Mouse (Mus musculus) left cerebral cortex, adult 18-20 months (tissue): ENCODE measurements around the gene Rev3l. TPM values are rescaled to one million over a fixed set of nuclear protein-coding genes. Genes with fewer than 3 reads are reported as not detected.

Experiments used
- DNase-seq, 2 experiments: peaks; one replicate each; pipeline ENCODE4 v3.0.0; 2021 to 2022; ENCODE audit warnings: low spot score in 2 of 2, mixed read lengths in 1 of 2
- long read RNA-seq, 2 experiments: library from polyadenylated mRNA; stranded (forward); transcript quantifications; one replicate each; pipeline ENCODE4 v2.0.0; 2021
- total RNA-seq, 2 experiments: library from RNA; stranded (reverse); gene quantifications; 2 replicates each; pipeline ENCODE4 v1.2.3; 2021

Rev3l gene
- 10 to 100 TPM; 21.4 to 24.1 TPM for total RNA-seq
- long read RNA-seq, experiment 1, full-length matches to known transcripts: 1 of 2 reads
- long read RNA-seq, experiment 1, partial matches to known transcripts: 1 of 2 reads
- long read RNA-seq, experiment 1, other reads (novel, unspliced or antisense): 0 of 2 reads
- long read RNA-seq, experiment 2, partial matches to known transcripts: 2 of 3 reads
- long read RNA-seq, experiment 2, other reads (novel, unspliced or antisense): 1 of 3 reads

DNA sequence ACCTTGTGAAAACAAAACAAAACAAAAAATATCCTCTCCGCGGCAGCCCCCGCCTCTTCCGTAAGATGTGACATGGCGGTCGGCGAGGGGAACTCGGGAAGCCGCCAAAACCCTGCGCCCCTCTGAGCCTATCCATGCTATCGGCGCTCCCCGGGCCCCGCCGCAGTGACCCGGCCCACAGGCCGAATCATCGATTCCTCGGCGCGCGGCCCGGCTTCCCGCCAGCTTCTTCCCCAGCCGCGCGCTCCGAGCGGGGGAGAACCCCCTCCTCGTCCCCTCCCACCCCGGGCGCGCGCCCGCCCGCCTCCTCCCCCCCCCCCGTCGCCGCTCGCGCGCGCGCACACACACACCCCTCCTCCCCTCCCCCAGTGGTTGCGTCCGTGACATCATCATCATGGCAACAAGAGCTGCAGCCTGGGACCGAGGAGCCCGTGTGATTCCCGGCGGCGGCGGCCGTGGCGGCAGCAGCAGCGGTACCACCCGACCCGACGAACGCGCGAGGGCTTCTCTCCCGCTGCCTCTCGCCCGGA lies at the start of gene Rev3l:
Rev3l (plus strand) TSS at position 383 of the 530 bp plus-strand sequence.
- DNase-seq: peak; percentile 80 to 86

DNA sequence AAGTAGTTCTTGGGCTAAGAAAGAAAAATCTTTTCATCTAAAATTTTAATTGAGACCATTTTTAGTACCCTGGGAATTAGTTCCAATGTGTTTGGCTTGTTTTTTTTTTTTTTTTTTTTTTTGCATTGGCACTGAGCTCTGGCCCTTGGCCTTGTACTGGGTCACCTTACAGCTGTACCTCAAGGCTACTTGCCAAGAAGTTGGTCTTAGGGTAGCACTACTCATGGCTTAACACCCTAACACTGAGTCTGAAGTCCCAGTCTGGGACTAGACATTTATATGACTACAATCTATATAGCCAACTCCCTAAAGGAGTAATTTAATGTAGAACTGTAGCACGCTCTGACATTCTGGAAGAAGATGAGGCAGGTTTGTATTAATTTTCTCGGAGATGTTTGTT lies 49.4 kb upstream of the Rev3l start:
- DNase-seq: no peak

DNA sequence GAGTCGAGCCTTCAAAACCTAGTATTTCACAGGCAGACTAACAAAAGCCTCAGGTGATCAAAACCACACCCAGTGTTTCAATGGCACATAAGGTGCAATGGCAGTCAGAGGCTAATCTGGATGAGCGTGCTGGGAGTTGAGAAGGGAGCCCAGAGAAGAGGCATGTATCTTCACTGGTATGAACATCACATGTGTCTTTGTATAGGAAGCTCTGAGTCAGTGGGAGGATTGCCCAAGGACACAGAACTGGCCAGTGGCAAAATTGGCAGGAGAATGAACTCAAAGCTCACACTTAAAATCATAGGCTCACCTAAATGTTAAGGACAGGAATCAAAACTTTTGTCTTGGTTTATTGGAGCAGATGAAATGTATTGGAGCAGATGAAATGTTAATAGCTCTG lies 48.4 kb upstream of the Rev3l start:
- no peak for DNase-seq

DNA sequence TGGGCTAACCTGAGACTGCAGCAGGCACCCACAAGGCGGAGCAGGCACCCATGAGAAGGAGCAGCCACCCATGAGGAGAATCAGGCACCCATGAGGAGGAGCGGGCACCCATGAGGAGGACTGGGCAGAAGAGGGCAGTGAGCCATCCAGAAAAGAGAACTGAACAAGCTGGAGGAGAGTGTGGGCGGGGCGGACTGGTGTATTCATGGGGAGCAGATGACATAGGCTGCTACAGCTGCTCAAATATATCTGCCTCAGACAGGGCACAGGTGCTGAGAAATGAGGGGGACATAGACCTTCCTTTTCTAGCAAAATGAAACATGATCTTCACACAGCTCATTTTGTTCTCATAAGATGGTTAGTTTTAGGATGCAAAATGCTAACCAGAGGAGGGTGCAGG lies 45.1 kb upstream of the Rev3l start:
- no peak for DNase-seq

DNA sequence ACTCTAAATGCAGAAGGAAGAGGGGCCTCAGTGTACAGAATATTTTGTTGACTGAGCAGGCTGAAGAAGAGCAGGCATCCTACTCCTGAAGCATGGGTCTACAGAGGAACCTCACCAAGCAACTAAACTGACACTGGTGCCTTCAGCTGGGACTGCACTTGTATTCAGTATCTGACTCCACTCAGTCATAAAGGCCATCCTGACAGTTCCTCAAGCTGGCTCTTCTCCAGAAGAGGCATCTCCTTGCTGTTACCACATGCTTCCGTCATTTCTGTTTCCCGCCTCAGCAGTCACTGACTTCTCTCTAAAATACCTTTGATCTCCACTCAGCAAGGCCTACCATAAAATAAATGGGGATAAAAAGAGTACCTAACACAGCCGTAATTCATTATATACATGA lies 44.1 kb upstream of the Rev3l start:
- DNase-seq: no peak

DNA sequence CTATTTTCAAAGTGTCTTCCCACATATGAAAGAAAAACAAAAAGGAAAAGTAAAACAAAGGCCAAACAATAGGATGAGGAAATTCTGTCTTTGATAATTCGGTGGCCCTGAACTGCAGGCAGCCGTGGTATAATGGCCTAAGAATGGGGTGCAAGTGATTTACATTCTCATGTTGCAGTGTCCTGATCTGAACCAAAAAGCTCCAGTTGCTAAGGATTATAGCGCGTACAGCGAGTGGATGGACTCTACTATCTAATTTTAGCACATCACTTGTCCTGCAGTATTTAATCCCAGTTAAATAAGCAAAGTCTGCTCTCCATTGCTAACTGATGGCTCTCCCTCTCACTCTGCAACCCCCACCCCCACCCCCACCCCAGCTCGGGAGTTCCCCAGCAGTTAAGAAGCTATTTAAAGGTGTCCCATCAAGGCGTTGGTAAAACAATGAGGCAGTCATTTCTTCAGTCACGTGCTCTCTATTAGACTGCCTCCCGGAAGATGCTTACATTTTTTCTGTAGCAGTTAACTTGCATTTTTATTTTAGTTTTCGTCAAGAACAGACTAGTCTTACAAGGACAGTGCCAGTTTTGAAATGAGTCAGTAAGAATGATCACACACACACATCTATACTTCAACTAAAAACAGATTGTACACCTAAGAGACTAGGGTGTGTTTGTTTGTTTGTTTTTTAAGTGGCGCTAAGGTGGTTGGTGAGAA lies 40.4 kb upstream of the Rev3l start:
- no peak for DNase-seq

DNA sequence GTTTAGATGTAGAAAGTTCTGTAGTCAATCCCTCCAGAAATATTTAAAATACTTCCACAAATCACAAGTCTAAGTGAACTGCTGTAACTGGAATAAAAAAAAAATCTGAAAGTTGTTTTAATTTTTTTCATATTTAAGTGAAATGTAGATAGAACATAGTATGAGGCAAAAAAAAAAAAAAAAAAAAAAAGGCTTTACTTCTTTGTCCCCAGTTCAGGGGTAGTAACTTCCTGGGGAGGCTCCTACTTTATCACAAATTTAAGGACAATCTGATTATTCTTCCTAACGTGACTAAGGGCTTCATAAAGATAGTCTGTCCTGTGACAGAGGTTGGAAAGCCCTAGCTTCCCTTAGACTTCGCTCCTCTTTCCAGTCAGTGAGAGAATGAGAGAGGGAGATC lies 39.8 kb upstream of the Rev3l start:
- no peak for DNase-seq

DNA sequence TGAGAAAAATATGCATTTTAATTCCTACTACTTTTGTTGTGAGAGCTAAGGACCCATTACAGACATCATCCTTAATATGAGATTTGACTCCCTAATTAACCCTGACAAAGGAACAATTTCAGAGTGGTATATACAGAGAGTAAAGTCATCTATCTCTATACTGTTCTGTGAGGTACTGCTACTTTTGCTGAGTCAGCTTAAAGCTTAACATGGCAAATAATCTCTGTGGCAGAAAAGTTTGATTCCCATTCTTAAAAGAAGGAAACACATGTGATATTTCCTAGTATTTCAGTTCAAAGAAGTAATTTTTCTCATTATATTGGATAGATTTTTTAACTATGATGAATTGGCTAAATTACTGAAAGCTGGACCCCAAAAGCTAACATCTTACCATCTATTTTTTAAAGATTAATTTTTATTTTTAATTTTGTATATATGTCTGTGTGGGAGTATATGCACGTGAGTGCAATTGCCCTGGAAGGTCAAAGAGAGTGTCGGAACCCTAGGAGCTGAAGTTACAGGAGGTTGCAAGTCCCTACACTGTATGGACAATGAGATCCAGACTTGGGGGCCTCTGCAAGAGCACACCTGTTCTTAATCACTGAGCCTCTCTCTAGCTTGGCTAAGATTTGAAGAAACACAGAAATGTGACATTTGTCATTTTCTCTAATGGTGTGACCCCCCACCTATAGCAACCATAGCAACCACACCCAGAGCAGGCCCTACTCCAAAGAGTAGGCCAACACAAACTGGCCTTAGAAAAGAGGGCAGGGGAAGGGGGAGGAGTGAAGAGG lies 24.0 kb upstream of the Rev3l start:
- DNase-seq: no peak

DNA sequence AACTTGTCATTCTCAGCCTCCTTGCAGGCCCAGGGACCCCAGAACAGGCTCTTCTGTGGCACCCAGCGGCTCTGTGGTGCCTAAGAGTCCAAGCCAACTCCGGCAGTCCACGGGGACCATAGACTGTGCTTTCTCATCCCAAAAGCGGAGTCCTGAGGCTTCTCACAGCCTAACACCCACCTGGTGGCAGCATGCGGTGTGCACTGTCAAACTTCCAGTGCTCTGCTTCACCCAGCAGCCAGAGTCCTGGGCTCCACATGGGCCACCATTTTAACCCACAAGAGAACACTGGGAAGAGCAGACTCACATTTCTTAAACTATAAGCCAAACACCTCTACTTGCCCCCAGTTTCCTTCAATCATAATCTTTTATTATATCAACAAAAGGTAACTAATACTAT lies 15.0 kb upstream of the Rev3l start:
- no peak for DNase-seq

DNA sequence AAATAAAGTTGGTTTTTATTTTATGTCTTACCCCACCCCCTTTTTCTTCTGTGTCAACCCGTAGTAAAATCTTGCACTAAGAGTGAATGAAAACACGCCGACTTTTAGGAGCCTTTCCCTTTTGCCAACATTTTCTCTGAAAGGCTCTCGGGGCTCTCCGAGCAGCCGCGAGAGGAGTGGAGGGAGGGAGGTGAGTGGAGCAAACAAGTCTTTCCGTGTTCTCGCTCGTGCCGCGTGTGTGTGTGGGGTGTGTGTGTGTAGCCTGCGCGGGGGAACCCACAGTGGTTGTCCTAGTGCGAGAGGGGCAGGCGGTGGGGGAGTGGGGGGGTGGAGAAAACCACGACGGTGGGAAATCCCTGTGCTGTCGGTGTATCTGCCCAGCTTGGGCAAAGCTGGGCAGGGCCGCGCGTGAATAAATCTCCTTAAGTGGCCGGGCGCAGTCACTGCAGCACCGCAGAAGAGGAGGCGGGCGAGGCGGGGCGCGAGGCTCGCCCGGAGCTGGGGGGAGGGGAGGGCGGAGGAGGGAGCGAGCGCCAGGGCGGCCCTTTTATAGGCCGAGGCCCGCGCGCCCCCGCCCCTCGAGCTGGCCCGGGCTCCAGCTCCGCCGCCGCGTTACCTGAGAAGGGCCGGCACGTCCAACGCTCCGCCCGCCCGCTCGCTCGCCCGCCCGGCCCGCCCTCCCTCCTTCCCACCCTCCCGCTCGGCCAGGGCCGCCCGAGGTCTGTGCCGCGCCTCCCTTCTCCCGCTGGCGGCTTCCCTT lies 762 bp upstream of the Rev3l start:
- DNase-seq: peak; percentile 78 to 85

DNA sequence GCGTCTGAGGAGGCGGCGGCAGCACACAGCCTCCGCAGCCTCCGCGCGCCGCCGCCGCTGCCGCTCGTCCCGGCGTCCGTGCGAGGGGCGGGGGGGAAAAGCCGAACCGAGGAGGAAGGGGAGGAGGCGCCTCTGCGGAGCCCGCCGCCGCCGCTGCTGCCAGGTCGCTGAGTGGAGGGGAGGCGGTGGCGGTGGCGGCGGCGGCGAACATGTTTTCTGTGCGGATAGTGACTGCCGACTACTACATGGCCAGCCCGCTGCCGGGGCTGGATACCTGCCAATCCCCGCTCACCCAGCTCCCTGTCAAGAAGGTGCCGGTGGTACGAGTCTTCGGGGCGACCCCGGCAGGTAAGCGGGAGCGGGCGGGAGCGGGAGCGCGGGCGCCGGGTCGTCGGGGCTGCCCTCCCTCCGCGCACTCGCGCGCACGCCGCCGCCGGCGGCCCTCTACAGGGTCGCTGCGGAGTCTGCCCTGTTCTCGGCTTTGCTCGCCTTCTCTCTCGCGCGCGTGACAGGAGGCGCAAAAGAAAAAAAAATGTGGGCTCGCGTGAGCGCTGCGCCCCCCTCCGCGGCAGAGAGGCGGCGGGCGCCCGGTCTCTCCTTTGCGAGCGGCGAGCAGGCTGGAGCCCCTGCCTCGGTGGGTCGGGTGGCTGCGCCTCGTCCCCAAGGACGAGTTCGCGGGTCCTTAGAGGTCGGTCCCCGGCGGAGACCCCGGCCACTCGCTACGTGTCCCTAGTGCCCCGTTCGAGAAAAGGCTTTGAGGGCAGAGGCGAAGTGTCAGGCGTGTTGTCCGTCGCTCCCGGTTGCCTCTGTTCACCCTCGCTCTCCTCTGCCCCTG lies 565 bp downstream of the Rev3l start:
- peak; percentile 61 to 76 for DNase-seq

DNA sequence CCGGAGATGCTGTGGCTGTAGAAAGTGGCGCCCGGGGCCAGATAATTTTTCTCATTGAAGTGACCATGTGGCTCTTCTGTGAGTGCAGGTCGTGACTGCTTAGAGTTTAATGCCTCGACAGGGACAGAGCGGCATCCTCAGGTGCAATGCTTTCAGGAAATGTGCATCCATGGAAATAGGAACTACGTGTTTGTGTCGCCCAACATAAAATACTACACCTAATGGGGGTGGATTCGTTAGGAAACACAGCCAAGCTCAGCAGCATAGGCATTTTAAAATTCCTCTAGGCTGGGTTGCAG lies 1.1 kb downstream of the Rev3l start:
- peak in 1 of 2 experiments; percentile 52 for DNase-seq

DNA sequence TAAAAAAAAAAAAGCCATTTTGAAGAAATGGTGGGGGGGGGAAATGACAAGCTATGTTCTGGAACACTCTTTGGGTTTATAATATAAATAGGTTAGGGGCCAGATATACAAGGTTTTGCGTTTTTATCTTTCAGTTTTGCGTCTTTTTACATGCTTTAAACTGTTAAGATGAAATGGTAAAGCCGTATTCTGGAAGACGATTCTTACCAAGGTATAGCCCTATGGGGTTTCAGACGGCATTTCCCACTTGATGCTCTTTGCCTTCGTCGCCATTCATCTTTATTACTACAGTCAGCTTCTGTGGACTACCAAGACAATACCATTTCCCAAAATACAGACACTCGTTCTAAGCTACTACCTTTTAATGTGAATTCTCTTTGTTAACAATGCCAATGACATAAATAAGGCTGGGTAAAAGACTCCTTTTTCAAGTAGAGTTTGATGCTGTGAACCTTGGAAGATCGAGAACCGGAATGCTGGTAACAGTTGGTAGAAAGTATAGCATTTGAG lies 1.6 kb downstream of the Rev3l start:
- DNase-seq: no peak

DNA sequence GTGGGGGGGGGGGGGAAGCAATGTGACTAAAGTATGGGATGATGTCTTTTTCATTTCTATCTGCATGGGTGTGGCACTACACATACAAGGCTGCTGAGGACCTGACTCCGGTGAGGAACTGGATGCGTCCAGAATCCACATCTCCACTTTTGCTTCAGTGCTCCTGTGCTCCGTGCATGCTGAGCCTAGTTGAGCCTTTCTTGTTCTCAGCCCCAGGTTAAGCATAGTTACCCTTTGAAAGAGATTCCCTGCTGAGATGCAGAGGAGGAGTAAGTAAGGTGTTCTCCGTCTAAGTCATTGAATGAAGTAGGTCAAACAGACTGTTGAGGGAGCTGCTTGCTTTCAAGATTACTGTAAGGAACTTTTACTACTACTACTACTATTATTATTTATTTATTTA lies 4.3 kb downstream of the Rev3l start:
- no peak for DNase-seq

DNA sequence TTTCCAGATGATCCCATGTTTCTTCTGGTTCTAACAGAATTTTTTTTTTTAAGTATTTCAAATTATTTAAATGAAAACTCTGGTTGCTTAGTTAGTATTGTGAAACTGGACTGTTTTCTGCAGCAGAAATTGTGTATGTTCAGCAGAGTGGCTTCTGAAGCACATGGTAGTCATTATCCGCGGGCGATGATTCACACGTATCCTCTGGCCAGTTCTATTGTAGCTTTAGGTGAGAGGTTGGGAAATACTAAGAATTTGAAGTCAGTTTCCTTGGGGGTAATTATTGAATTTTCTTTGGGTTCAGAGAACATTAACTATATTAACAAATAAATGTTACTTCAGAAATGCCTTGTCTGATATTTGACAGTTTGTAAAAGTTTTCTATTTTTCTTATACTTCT lies 10.1 kb downstream of the Rev3l start:
- DNase-seq: no peak

DNA sequence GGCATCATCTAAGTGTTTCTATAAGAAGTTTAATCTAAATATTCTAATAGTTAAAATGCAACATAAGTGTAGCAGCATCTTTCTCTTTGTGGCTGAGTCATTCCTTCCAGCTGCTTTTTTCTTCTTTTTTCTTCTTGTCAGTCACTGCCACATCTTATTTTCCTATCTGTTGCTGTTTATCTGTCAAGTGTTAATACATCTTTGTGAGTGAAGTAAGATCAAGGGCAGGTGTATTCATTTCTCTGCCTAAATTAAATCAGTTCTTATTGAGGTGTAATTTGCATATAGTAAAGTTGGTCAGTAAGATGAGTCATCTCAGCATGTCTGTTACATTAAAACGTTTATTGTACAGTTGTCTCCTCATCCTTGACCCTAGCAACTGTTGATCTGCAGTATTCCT lies 32.8 kb downstream of the Rev3l start:
- DNase-seq: no peak

DNA sequence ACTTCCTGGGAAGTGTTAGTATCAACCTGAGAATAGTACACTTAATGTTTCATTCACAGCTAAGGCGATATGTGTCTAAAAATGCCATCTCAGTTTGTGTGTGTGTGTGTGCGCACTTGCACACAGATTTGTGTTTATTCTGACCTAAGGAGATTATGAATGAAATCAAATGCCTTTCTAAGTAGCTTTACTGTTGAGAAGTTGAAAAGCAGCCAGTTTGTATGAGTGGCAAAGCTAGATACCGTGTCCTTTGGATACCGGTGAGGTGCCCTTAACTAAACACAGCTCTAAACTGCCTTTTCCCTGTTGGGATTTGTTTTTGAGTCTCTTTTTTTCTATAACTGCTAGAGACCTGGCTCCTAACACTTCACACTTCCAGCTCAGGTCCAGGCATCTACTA lies 34.8 kb downstream of the Rev3l start:
- no peak for DNase-seq

DNA sequence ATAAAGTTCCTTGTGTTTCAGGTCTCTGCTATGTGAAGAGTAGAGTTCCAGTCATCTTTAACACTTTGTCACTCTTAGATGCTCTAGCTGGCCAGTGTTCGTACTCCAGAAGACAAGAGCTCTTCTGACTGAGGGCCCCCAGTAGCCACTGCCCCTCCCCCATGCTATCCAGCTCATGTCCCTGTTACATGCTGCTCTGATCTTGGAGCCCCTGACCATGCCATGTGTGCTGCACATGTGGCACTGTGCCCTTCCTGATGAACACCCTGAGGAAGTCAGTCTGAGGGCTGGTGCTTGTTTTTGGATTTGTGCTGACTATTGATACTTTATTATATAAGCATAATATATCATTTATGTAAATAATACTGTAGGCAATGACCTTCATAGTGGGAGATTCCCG lies 40.3 kb downstream of the Rev3l start:
- no peak for DNase-seq

DNA sequence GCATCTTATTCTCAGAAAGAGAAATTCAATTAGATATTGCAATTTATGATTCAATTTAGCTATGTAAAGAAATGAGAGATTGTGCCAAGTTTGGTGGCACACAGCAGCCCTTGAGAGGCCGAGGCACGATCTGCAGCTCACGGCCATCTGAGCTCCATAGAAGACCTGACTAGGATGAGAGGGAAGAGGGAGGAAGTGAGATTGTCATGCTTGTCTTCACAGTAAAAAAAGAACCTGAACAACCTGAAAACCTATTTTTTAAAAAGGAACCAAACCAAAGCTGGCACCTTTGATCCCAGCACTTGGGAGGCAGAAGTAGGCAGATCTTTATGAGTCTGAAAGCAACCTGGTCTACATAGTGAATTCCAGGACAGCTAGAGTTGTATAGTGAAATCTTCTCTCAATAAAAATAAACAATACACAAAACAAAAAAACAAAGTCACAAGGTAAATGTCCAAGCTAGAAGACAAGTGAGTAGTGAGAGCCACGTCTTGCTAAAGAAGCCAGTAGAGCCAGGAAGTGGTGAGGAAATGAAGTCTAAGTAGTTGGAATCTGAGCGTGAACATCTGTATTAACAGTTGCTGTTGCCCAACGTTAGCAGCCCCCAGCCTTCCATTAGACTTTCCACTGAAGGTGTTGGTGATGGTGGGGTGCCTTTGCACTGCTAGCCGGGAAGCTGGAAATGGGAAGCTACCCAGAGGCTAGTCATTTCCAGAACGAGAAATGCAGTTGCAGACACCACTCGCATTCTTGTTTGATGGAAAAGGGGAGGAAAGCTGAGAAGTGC lies 42.2 kb downstream of the Rev3l start:
- no peak for DNase-seq

DNA sequence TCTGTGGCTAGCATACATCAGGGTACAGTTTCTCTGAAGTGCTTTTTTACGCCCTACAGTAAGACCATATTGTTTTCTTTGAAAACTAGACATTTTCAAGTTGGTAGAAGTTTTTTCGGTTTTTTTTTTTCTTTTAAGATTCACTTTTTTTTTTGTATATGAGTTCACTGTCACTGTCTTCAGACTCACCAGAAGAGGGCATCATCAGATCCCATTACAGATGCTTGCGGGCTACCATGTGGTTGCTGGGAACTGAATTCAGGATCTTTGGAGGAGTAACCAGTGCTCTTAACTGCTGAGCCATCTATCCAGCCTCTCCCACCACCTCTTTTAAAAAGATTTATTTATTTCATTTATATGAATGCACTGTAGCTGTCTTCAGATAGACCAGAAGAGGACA lies 45.0 kb downstream of the Rev3l start:
- no peak for DNase-seq
